Mouse (Mus musculus) forebrain, postnatal 0 days (tissue): ENCODE measurements at regions not wholly inside any gene's neighbourhood (a gene's known extent, or its start where the extent isn't known, plus 50 kb on each side); places are given as distances from the start of the nearest gene placed in this dataset.

Source experiments
- ATAC-seq: fragments of 200-750 bp; cut with Nextera tagmentation; 2 replicates; pipeline ENCODE4 v1.8.0; 2017; ENCODE audit warnings: mild to moderate bottlenecking, moderate library complexity
- DNase-seq: peaks from one replicate; pipeline ENCODE4 v3.0.0-alpha.2; 2015
- H3K27ac ChIP-seq: fragments of 300-500 bp; sonication (generic); 2 replicates; pipeline ENCODE4 v1.5.1; 2014; ENCODE audit warnings: low read depth, mild to moderate bottlenecking, antibody characterized with exemption, low read length, moderate library complexity, mixed read lengths
- H3K27me3 ChIP-seq: fragments of 300-500 bp; sonication (generic); 2 replicates; pipeline ENCODE4 v1.6.1; 2014; ENCODE audit warnings: mild to moderate bottlenecking, low read length, mixed read lengths; ENCODE audit not compliant: insufficient read depth
- H3K36me3 ChIP-seq: fragments of 300-500 bp; sonication (generic); 2 replicates; pipeline ENCODE4 v1.6.1; 2014; ENCODE audit warnings: mild to moderate bottlenecking, moderate library complexity; ENCODE audit not compliant: insufficient read depth
- H3K4me1 ChIP-seq: fragments of 300-500 bp; sonication (generic); 2 replicates; pipeline ENCODE4 v1.6.1; 2014; ENCODE audit warnings: antibody characterized with exemption; ENCODE audit not compliant: insufficient read depth
- H3K4me2 ChIP-seq: fragments of 300-500 bp; sonication (generic); 2 replicates; pipeline ENCODE4 v1.6.1; 2014; ENCODE audit warnings: low read depth, mild to moderate bottlenecking, moderate library complexity
- H3K4me3 ChIP-seq: fragments of 300-500 bp; sonication (generic); 2 replicates; pipeline ENCODE4 v1.5.1; 2014; ENCODE audit warnings: low read depth, low read length, mixed read lengths
- H3K9ac ChIP-seq: fragments of 300-500 bp; sonication (generic); 2 replicates; pipeline ENCODE4 v1.6.1; 2014; ENCODE audit warnings: mild to moderate bottlenecking
- H3K9me3 ChIP-seq: fragments of 300-500 bp; sonication (generic); 2 replicates; pipeline ENCODE4 v1.6.1; 2016; ENCODE audit warnings: low read length
- CTCF ChIP-seq: sonication (generic); IDR thresholded peaks from 2 replicates; pipeline ENCODE4 v1.5.1; 2016; ENCODE audit warnings: antibody characterized with exemption, control low read depth, low read depth
- WGBS: fragments of 180-500 bp; shearing (Covaris S2); extraction: QIAGEN DNeasy Blood & Tissue Kit; methylation state at CpG from one replicate; pipeline ENCODE4 v1.1.7; 2014; 5-methylcytosine and 5-hydroxymethylcytosine counted together

DNA sequence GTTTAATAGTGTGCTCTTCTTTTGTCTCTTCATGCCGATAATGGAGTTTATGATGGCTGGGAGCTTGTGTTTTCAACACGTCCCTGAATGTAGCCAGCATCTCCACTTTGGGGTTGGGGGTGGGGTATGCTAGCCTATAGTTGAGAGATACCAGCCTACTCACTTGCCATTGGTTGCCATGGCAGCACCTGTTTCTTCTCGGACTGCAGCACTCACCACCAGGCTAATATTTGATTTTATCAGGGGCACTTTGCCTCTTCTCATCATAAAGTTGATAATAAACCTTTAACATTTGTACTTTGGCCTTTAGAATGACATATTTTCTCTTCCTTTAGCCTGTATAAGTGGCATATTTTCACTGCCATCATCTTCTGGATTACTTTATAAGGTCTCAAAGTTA lies 168.9 kb upstream of the Rasgrp1 start:
- H3K36me3 ChIP-seq, result no peaks in the 10 kb centered on the region
- no peak overlapping the region for H3K4me3 ChIP-seq
- no peak overlapping the region for H3K4me2 ChIP-seq
- no peak for TF ChIP-seq CTCF
- no peak overlapping the region for H3K9ac ChIP-seq
- no peak overlapping the region for H3K27ac ChIP-seq
- ATAC-seq, result no peak
- no peaks in the 10 kb centered on the region for H3K9me3 ChIP-seq
- 72% methylated on average over 3 of the region's 3 CpGs for WGBS
- H3K4me1 ChIP-seq, result no peaks in the 10 kb centered on the region
- DNase-seq, result no peak
- no peaks in the 10 kb centered on the region for H3K27me3 ChIP-seq

GRCm38 (mm10) chr2:117512551-117512950 lies 169.8 kb upstream of the Rasgrp1 start:
- no peak for TF ChIP-seq CTCF
- Histone ChIP-seq H3K36me3 (no peaks in the 10 kb centered on the region), H3K4me2 (no peak overlapping the region), H3K9ac (no peak overlapping the region), H3K4me1 (no peaks in the 10 kb centered on the region), H3K27ac (no peak overlapping the region), H3K9me3 (no peaks in the 10 kb centered on the region), H3K4me3 (no peak overlapping the region), H3K27me3 (no peaks in the 10 kb centered on the region)
- no peak for DNase-seq
- 78% methylated on average over 9 of the region's 9 CpGs for WGBS
- ATAC-seq, result no peak

GRCm38 (mm10) chr2:117524437-117524836 lies 181.6 kb upstream of the Rasgrp1 start:
- TF ChIP-seq CTCF, result no peak
- Histone ChIP-seq H3K36me3 (no peaks in the 10 kb centered on the region), H3K4me2 (no peak overlapping the region), H3K9me3 (no peaks in the 10 kb centered on the region), H3K27ac (no peak overlapping the region), H3K4me1 (no peaks in the 10 kb centered on the region), H3K27me3 (no peaks in the 10 kb centered on the region), H3K9ac (no peak overlapping the region), H3K4me3 (no peak overlapping the region)
- WGBS, result 80% methylated on average over 5 of the region's 5 CpGs
- DNase-seq, result no peak
- no peak for ATAC-seq

DNA sequence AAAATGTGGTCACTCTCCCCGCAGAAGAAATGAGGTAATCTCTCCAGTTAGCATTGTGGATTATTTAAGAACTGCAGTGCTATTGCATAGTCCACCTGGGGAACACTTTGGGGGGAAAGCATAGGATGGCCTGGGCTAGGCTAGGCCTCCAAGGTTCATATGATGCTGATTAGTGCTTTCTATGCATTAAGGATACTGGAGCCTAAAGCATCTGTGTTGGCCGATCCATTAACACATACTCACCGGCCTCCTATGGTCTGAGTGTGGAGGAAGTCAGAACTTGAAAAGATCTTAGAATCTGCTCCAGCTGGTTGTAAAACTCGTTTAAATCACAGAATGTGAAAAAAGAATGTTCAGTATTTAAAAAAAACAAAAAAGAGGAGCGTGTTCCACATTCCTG lies 196.1 kb upstream of the Rasgrp1 start:
- no peaks in the 10 kb centered on the region for H3K4me1 ChIP-seq
- no peak overlapping the region for H3K4me3 ChIP-seq
- H3K9me3 ChIP-seq, result no peaks in the 10 kb centered on the region
- no peak for TF ChIP-seq CTCF
- ATAC-seq, result no peak
- no peaks in the 10 kb centered on the region; the same call in 1 of the 2 replicates for H3K27me3 ChIP-seq
- DNase-seq, result no peak
- H3K36me3 ChIP-seq, result no peaks in the 10 kb centered on the region
- 58% methylated on average over 5 of the region's 5 CpGs for WGBS
- no peak overlapping the region for H3K4me2 ChIP-seq
- H3K9ac ChIP-seq, result no peak overlapping the region
- no peak overlapping the region for H3K27ac ChIP-seq

DNA sequence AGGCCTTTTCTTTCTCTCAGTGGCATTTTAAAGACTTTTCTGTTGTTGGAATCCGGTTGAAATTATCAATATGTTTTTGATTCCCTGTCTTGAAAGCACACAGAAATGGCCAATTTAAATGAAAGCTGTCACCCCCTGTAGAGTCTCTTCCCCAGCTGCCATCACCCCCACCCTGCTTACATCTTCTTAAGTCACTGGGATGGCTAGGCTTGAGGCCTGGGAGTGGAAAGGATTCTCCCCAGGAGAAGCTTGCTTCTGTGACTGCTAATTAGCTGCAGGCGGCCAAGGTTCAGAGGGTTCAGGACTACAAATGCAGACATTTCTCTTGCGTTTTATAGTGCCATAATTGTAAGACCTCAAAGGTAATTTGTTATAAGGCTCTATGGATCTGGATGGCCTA lies 196.5 kb upstream of the Rasgrp1 start:
- no peak for TF ChIP-seq CTCF
- H3K36me3 ChIP-seq, result no peaks in the 10 kb centered on the region
- no peak overlapping the region for H3K4me2 ChIP-seq
- H3K4me1 ChIP-seq, result no peaks in the 10 kb centered on the region
- no peak overlapping the region for H3K9ac ChIP-seq
- H3K4me3 ChIP-seq, result no peak overlapping the region
- DNase-seq, result no peak
- no peaks in the 10 kb centered on the region for H3K9me3 ChIP-seq
- 46% methylated on average over 3 of the region's 3 CpGs for WGBS
- H3K27me3 ChIP-seq, result no peaks in the 10 kb centered on the region; the same call in 1 of the 2 replicates
- no peak overlapping the region for H3K27ac ChIP-seq
- ATAC-seq, result no peak

DNA sequence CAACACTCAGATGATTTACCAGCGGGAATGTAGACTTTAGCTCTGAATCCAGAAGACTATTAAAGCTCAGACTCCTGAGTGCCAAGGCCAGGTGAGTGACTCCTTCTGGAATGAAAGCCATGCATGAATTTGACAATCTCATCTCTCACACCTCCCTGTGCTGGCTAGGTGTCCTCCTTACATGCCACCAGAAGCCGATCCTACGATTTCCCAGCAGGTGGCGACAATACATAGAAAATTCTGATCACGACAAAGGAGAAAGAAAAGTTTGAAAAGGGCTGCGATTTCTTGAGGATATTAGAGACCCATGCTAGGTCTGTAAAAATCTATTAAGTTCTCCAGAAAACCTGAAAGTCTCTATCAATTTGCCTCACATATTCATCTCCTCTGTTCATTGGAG lies 198.7 kb upstream of the Rasgrp1 start:
- DNase-seq, result peak; percentile 89
- H3K4me1 ChIP-seq, result no peaks in the 10 kb centered on the region
- no peak overlapping the region for H3K27ac ChIP-seq
- H3K36me3 ChIP-seq, result no peaks in the 10 kb centered on the region
- TF ChIP-seq CTCF, result peak; percentile 80
- no peak overlapping the region for H3K9ac ChIP-seq
- H3K9me3 ChIP-seq, result no peaks in the 10 kb centered on the region
- H3K4me2 ChIP-seq, result no peak overlapping the region
- 17% methylated on average over 6 of the region's 6 CpGs for WGBS
- no peaks in the 10 kb centered on the region; the same call in 1 of the 2 replicates for H3K27me3 ChIP-seq
- no peak overlapping the region for H3K4me3 ChIP-seq
- ATAC-seq, result peak; percentile 60; the same call in 1 of the 2 replicates

DNA sequence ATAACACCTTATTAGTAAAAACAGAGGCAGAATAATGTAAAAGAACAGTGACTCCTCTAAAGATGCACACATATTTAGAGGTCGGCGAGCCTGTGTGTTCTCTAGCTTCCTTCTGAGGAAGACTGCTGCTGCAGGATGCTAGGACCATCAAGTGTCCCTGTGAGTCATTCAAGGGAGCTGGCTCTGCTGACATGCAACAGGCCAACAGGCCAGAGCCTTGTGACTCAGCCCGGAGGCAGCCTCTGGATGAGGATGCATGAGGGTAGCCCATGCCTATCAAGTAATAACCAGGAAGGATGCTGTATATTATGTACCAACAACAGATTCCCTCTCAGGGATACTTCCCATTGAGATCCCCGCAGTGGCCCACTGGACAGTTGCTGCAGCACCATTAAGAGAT lies 199.5 kb upstream of the Rasgrp1 start:
- H3K4me3 ChIP-seq, result no peak overlapping the region
- H3K4me2 ChIP-seq, result no peak overlapping the region
- 84% methylated on average over 4 of the region's 4 CpGs for WGBS
- H3K4me1 ChIP-seq, result no peaks in the 10 kb centered on the region
- no peaks in the 10 kb centered on the region; the same call in 1 of the 2 replicates for H3K27me3 ChIP-seq
- no peaks in the 10 kb centered on the region for H3K36me3 ChIP-seq
- H3K9me3 ChIP-seq, result no peaks in the 10 kb centered on the region
- no peak for DNase-seq
- ATAC-seq, result no peak; the same call in 1 of the 2 replicates
- H3K9ac ChIP-seq, result no peak overlapping the region
- H3K27ac ChIP-seq, result no peak overlapping the region
- no peak for TF ChIP-seq CTCF

- no peak for ATAC-seq
- DNase-seq, result no peak
- no peaks in the 10 kb centered on the region for H3K4me1 ChIP-seq
These were observed 200.5 kb upstream of the Rasgrp1 start for GRCm38 (mm10) chr2:117543301-117543782.

More at GRCm38 (mm10) chr2:117543301-117543782, 200.5 kb upstream of the Rasgrp1 start:
- Histone ChIP-seq H3K27ac (no peak overlapping the region), H3K27me3 (no peaks in the 10 kb centered on the region; the same call in 1 of the 2 replicates), H3K9ac (no peak overlapping the region), H3K9me3 (no peaks in the 10 kb centered on the region), H3K4me2 (no peak overlapping the region), H3K36me3 (no peaks in the 10 kb centered on the region), H3K4me3 (no peak overlapping the region)
- TF ChIP-seq CTCF, result peak; percentile 24; the same call in 1 of the 2 replicates
- 58% methylated on average over 7 of the region's 7 CpGs for WGBS
